Mouse (Mus musculus) forebrain, embryonic 16.5 days (tissue): ENCODE measurements around the gene Spg11. TPM values are rescaled to one million over a fixed set of nuclear protein-coding genes. Genes with fewer than 3 reads are reported as not detected.

Experiments used
- ATAC-seq: fragments of 200-750 bp; cut with Nextera tagmentation; 2 replicates; pipeline ENCODE4 v1.8.0; 2017; ENCODE audit warnings: mild to moderate bottlenecking, moderate library complexity
- H3K27ac ChIP-seq: fragments of 300-500 bp; sonication (generic); 2 replicates; pipeline ENCODE4 v1.5.1; 2014; ENCODE audit warnings: low read length, control low read depth
- H3K27me3 ChIP-seq: fragments of 300-500 bp; sonication (generic); replicated peaks from 2 replicates; pipeline ENCODE4 v1.6.1; 2014; ENCODE audit warnings: low read length; ENCODE audit not compliant: control insufficient read depth, insufficient read depth
- H3K36me3 ChIP-seq: fragments of 300-500 bp; sonication (generic); 2 replicates; pipeline ENCODE4 v1.6.1; 2014; ENCODE audit not compliant: control insufficient read depth, insufficient read depth
- H3K4me1 ChIP-seq: fragments of 300-500 bp; sonication (generic); replicated peaks from 2 replicates; pipeline ENCODE4 v1.6.1; 2014; ENCODE audit warnings: low read length; ENCODE audit not compliant: control insufficient read depth, insufficient read depth
- H3K4me2 ChIP-seq: fragments of 300-500 bp; sonication (generic); 2 replicates; pipeline ENCODE4 v1.6.1; 2014; ENCODE audit warnings: mild to moderate bottlenecking, low read length, control low read depth
- H3K4me3 ChIP-seq: fragments of 300-500 bp; sonication (generic); replicated peaks from 2 replicates; pipeline ENCODE4 v1.5.1; 2014; ENCODE audit warnings: mild to moderate bottlenecking, low read length, control low read depth
- H3K9ac ChIP-seq: fragments of 300-500 bp; sonication (generic); replicated peaks from 2 replicates; pipeline ENCODE4 v1.6.1; 2014; ENCODE audit warnings: low read depth, low read length, control low read depth
- H3K9me3 ChIP-seq: fragments of 300-500 bp; sonication (generic); 2 replicates; pipeline ENCODE4 v1.6.1; 2016; ENCODE audit warnings: low read length; ENCODE audit not compliant: control insufficient read depth
- WGBS: fragments of 180-500 bp; shearing (Covaris S2); extraction: QIAGEN DNeasy Blood & Tissue Kit; methylation state at CpG from one replicate; pipeline ENCODE4 v1.1.7; 2014; 5-methylcytosine and 5-hydroxymethylcytosine counted together
- polyA plus RNA-seq: library from polyadenylated mRNA; unstranded; fragments of >200 nt; fragmentation: Nextera tagmentation; extraction: Ambion mirVana; gene quantifications from 2 replicates; pipeline ENCODE4 v1.2.1, GENCODE M21; 2015

Spg11 gene
- polyA plus RNA-seq, 1 experiment from 2014 or later, result 8.8 TPM

- 93% methylated on average over 4 of the region's 4 CpGs for WGBS
- H3K4me1 ChIP-seq, result no peaks in the 10 kb centered on the region
- no peak overlapping the region for H3K4me2 ChIP-seq
- no peaks in the 10 kb centered on the region for H3K27me3 ChIP-seq
- H3K9me3 ChIP-seq, result no peaks in the 10 kb centered on the region
- no peak overlapping the region for H3K27ac ChIP-seq
- H3K9ac ChIP-seq, result no peak overlapping the region
- H3K4me3 ChIP-seq, result no peak overlapping the region
- H3K36me3 ChIP-seq, result no peaks in the 10 kb centered on the region
- ATAC-seq, result no peak
Measured at GRCm38 (mm10) chr2:122156051-122156700, 38.0 kb upstream of the Spg11 start.

- Histone ChIP-seq H3K4me3 (no peak overlapping the region), H3K9ac (no peak overlapping the region), H3K4me1 (no peaks in the 10 kb centered on the region), H3K4me2 (no peak overlapping the region), H3K27me3 (no peaks in the 10 kb centered on the region), H3K36me3 (no peaks in the 10 kb centered on the region), H3K9me3 (no peaks in the 10 kb centered on the region), H3K27ac (no peak overlapping the region)
- no peak for ATAC-seq
- WGBS, result 69% methylated on average over 2 of the region's 2 CpGs
Measured at GRCm38 (mm10) chr2:122155292-122155691, 37.1 kb upstream of the Spg11 start.

- H3K4me2 ChIP-seq, result no peak overlapping the region
- H3K36me3 ChIP-seq, result no peaks in the 10 kb centered on the region
- ATAC-seq, result no peak
- H3K4me3 ChIP-seq, result no peak overlapping the region
- H3K9me3 ChIP-seq, result no peaks in the 10 kb centered on the region
- no peak overlapping the region for H3K9ac ChIP-seq
- no peak overlapping the region for H3K27ac ChIP-seq
- H3K27me3 ChIP-seq, result no peaks in the 10 kb centered on the region
- no peaks in the 10 kb centered on the region for H3K4me1 ChIP-seq
- 90% methylated on average over 2 of the region's 2 CpGs for WGBS
Measured at GRCm38 (mm10) chr2:122154479-122154878, 36.3 kb upstream of the Spg11 start.

GRCm38 (mm10) chr2:122153681-122154365 is 35.6 kb upstream of the Spg11 start:
- 79% methylated on average over 6 of the region's 7 CpGs for WGBS
- no peaks in the 10 kb centered on the region for H3K36me3 ChIP-seq
- no peak overlapping the region for H3K4me3 ChIP-seq
- H3K9ac ChIP-seq, result no peak overlapping the region
- no peaks in the 10 kb centered on the region for H3K9me3 ChIP-seq
- no peak for ATAC-seq
- no peaks in the 10 kb centered on the region for H3K27me3 ChIP-seq
- no peaks in the 10 kb centered on the region for H3K4me1 ChIP-seq
- H3K27ac ChIP-seq, result no peak overlapping the region
- H3K4me2 ChIP-seq, result no peak overlapping the region

- no peak overlapping the region for H3K4me3 ChIP-seq
- H3K4me2 ChIP-seq, result no peak overlapping the region
- ATAC-seq, result no peak
- H3K36me3 ChIP-seq, result no peaks in the 10 kb centered on the region
- H3K4me1 ChIP-seq, result 0 out of 2 replicates have a peak, but pooled peaks cover 2% of the 10 kb centered on the region
- WGBS, result 83% methylated on average over 3 of the region's 3 CpGs
- no peaks in the 10 kb centered on the region for H3K9me3 ChIP-seq
- H3K27ac ChIP-seq, result no peak overlapping the region
- H3K9ac ChIP-seq, result no peak overlapping the region
- no peaks in the 10 kb centered on the region for H3K27me3 ChIP-seq
Measured at GRCm38 (mm10) chr2:122152850-122153249, 34.7 kb upstream of the Spg11 start.

- ATAC-seq, result no peak
- WGBS, result 94% methylated on average over 1 of the region's 1 CpGs
- Histone ChIP-seq H3K4me3 (no peak overlapping the region), H3K4me1 (peaks cover 2% of the 10 kb centered on the region; the same call in 1 of the 2 replicates), H3K27me3 (no peaks in the 10 kb centered on the region), H3K9me3 (no peaks in the 10 kb centered on the region), H3K4me2 (no peak overlapping the region), H3K27ac (no peak overlapping the region), H3K9ac (no peak overlapping the region), H3K36me3 (no peaks in the 10 kb centered on the region)
Measured at GRCm38 (mm10) chr2:122151221-122151620, 33.0 kb upstream of the Spg11 start.

GRCm38 (mm10) chr2:122149716-122150115 is 31.5 kb upstream of the Spg11 start:
- Histone ChIP-seq H3K4me1 (peaks cover 2% of the 10 kb centered on the region; the same call in 1 of the 2 replicates), H3K27me3 (no peaks in the 10 kb centered on the region), H3K36me3 (no peaks in the 10 kb centered on the region), H3K9ac (no peak overlapping the region), H3K27ac (no peak overlapping the region), H3K4me3 (no peak overlapping the region), H3K9me3 (no peaks in the 10 kb centered on the region), H3K4me2 (no peak overlapping the region)
- no peak for ATAC-seq
- 86% methylated on average over 3 of the region's 3 CpGs for WGBS

- ATAC-seq, result no peak
- WGBS, result 90% methylated on average over 6 of the region's 6 CpGs
- no peak overlapping the region for H3K4me2 ChIP-seq
- H3K9ac ChIP-seq, result no peak overlapping the region
- no peaks in the 10 kb centered on the region for H3K36me3 ChIP-seq
- no peaks in the 10 kb centered on the region for H3K9me3 ChIP-seq
- H3K4me3 ChIP-seq, result no peak overlapping the region
- H3K27ac ChIP-seq, result no peak overlapping the region
- no peaks in the 10 kb centered on the region for H3K27me3 ChIP-seq
- H3K4me1 ChIP-seq, result peaks cover 2% of the 10 kb centered on the region; the same call in 1 of the 2 replicates
Measured at GRCm38 (mm10) chr2:122149316-122149715, 31.1 kb upstream of the Spg11 start.

- no peaks in the 10 kb centered on the region for H3K36me3 ChIP-seq
- H3K27me3 ChIP-seq, result no peaks in the 10 kb centered on the region
- peak overlapping the region; percentile 60 for H3K4me3 ChIP-seq
- WGBS, result 34% methylated on average over 18 of the region's 18 CpGs
- peak overlapping the region; percentile 77 for H3K9ac ChIP-seq
- H3K27ac ChIP-seq, result no peak overlapping the region
- H3K4me1 ChIP-seq, result peaks cover 2% of the 10 kb centered on the region; the same call in 1 of the 2 replicates
- peak overlapping the region; percentile 88 for H3K4me2 ChIP-seq
- ATAC-seq, result no peak
- H3K9me3 ChIP-seq, result no peaks in the 10 kb centered on the region
Measured at GRCm38 (mm10) chr2:122148242-122148917, 30.2 kb upstream of the Spg11 start.
